Mouse (Mus musculus): ENCODE measurements around the gene Rps18.
"Not testable (repeated sequence)": the region's sequence is repeated elsewhere in the genome, so short reads cannot be mapped to it uniquely, and the experiment has no call there.

Rps18 gene

DNA sequence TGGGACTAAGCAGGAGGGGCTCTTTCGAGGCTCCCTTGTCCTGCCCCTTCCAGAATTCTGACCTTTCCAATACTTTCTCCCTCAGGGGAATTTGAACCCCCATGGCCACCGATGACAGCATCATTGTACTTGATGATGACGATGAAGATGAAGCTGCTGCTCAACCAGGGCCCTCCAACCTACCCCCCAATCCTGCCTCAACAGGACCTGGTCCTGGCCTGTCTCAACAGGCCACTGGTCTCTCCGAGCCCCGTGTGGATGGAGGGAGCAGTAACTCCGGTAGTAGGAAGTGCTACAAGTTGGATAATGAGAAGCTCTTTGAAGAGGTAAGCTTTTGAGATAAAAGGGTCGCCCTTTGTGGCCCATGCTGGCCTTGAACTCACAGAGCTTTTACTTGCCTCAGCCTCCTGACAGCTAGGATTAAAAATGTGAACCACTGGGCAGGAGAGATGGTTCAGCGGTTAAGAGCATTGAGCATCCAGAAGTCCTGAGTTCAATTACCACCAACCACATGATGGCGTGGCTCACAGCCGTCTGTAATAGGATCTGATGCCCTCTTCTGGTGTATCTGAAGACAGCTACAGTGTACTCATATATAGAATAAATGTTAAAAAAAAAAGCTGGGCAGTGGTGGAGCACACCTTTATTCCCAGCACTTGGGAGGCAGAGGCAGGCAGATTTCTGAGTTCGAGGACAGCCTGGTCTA, 45.3 kb downstream of the Rps18 start:
- in situ Hi-C loops (cut with MboI, MseI): no loop called here

DNA sequence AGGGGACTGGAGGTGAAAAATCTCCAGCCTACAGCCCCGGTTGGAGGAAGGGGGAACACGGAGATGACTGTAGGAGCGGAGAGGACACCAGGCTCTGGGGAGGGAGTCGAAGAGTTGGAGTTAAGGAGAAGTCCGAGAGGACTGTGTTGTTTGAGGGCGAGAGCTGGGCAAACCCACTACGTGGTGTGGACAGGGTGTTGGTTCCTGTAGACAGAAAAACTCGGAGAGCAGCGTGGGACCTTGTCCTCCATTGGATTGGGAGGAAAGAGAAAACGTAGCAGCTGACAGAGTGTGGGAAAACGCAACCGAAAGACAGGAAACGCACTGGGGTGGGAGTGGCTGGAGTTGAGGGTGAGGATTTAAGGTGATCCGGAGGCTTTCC, 45.9 kb downstream of the Rps18 start:
- in situ Hi-C loops (cut with MboI, MseI): no loop called here

- in situ Hi-C loops (cut with MboI, MseI): no loop called here
Measured at GRCm38 (mm10) chr17:33909077-33909868, 46.5 kb downstream of the Rps18 start, which contains the start of gene Daxx. Gene Daxx (plus strand): TSS chr17:33909414.

DNA sequence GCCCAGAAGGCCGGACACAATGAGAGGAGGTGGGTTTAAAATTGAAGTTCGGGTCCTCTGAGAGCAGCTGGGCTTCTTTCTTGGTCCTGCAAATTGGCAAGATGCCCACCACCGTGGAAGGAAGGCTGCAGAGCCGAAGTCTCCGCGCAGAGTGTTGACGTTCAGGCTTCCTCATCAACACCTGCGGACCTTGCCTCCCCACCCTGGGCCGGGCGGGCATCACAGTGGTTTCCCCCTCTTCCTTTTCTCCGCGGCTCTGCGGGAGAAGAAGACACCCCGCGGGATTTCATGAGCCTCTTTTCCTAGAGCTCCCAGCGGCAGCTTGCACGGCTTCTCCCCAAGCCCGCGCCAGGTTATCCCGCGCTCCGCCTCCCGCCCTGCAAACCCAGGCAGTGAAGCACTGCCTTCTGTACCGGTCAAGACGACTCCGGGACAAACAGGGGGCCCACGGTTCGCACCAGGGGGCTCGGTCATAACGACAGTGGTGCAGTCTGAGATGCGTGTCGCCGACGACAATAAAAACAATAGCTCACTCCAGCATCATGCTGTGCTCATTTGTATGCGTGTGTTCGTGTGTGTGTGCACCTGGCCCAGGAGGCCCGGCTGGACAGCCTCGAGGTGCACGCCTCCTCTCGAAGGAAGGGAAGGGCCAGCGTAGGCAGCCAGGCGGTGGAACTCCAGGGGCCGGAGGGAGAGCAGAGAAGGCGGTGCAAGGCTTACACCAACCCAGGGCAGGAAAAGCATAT, 47.3 kb downstream of the Rps18 start:
- in situ Hi-C loops (cut with MboI, MseI): no loop called here

GRCm38 (mm10) chr17:33904835-33905234, 51.0 kb downstream of the Rps18 start, which contains the start of gene Platr17:
Gene Platr17 (plus strand): TSS chr17:33905135.
- in situ Hi-C loops (cut with MboI, MseI): not testable (repeated sequence)

DNA sequence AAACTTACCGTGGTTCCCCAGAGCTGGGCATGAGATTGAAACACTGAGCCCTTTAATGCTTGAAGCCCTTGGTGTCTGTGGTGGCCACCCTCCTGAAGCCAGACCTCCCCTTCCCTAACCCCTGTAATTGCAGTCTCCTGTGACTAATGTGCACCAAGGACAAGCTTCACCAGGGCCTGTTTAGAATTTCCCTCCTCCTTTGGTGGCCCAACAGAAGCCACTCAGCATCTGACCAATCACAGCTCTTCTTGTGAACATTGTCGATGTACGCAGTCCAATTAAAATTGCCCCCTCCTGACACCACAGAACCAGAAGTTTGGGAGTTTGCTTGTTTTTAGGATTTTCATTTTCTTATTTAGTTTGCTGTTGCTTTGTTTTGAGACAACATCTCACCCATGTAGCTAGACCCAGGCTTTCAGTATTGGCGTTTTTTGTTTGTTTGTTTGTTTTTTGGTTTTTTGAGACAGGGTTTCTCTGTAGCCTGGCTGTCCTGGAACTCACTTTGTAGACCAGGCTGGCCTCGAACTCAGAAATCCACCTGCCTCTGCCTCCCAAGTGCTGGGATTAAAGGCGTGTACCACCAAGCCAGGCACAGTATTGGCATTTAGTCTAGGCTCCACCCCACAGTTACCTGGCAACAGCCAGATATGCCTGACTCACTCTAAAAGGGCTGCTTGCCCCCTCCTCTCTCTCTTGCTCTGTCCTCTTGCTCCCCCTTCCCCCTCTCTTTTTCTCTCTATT, 51.7 kb downstream of the Rps18 start:
- in situ Hi-C loops (cut with MboI, MseI): not testable (repeated sequence)

DNA sequence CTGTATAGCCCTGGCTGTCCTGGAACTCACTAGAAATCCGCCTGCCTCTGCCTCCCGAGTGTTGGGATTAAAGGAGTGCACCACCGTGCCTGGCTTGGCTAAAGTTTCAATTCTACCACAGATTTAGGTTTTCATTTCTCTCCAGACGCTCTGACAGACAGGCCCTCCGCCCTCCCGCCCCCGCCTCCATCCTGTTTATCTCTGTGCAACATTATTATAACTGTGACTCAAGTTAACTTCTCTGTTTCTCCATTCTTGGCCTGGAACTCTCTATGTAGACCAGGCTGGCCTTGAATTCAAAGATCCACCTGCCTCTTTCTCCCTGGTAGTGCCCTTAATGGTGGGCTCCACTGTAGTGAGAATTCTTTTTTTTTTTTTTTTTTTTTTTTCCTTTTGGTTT, 53.3 kb downstream of the Rps18 start:
- in situ Hi-C loops (cut with MboI, MseI): no loop called here

DNA sequence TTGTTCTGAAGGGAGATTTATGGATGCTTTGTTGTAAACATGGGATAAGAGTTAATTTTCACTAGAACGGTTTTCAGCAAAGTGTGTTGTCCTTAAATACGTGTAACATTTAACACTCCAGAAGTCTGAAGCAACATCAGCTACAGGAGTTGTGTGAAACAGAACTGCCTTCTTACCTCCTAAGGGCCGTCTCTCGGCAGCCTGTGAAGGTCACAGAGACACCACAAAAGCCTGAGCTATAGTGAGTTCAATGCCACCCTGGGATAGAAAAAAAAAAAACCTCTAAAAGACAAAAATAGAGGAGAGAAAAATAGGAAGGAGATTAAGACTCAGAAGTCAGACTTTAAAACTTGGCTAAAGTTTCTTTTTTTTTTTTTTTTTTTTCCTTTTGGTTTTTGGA, 53.7 kb downstream of the Rps18 start:
- in situ Hi-C loops (cut with MboI, MseI): no loop called here

Data from T-helper 2 cell (primary cell).